Mouse (Mus musculus) ES-E14 (cell line): ENCODE results near the gene Etv1. TPM values are rescaled to one million over a fixed set of nuclear protein-coding genes. Genes with fewer than 3 reads are reported as not detected.

Experiments used
- DNase-seq: peaks from one replicate; pipeline ENCODE4 v3.0.0-alpha.2; 2013; ENCODE audit warnings: low read depth, low spot score
- H3K27ac ChIP-seq: 2 replicates; pipeline ENCODE4 v1.5.1; 2012; ENCODE audit warnings: low read depth, mild to moderate bottlenecking, low read length, moderate library complexity, mixed read lengths; ENCODE audit not compliant: poor library complexity, insufficient read depth, severe bottlenecking
- H3K36me3 ChIP-seq: 2 replicates; pipeline ENCODE4 v1.6.1; 2012; ENCODE audit warnings: mild to moderate bottlenecking, low read length, moderate library complexity, mixed read lengths; ENCODE audit not compliant: control insufficient read depth, poor library complexity, insufficient read depth, severe bottlenecking
- H3K4me1 ChIP-seq, 2 experiments: fragments of 150-350 bp in 1 of 2; sonication (generic) in 1 of 2; 2 replicates each; pipeline ENCODE4 v1.6.1; 2012; ENCODE audit warnings: low read length in 2 of 2, mild to moderate bottlenecking in 1 of 2, mixed read lengths in 1 of 2; ENCODE audit not compliant: control insufficient read depth in 2 of 2, insufficient read depth in 2 of 2, poor library complexity in 1 of 2
- H3K4me3 ChIP-seq, 2 experiments: fragments of 150-350 bp in 1 of 2; sonication (generic) in 1 of 2; 2 replicates each; pipeline ENCODE4 v1.5.1; 2012; ENCODE audit warnings: low read length in 2 of 2, low read depth in 1 of 2, mild to moderate bottlenecking in 1 of 2, mixed read lengths in 1 of 2; ENCODE audit not compliant: insufficient read depth in 1 of 2, poor library complexity in 1 of 2, severe bottlenecking in 1 of 2
- H3K9ac ChIP-seq: 2 replicates; pipeline ENCODE4 v1.6.1; 2012; ENCODE audit warnings: low read depth, mild to moderate bottlenecking, low read length, mixed read lengths; ENCODE audit not compliant: poor library complexity, insufficient read depth, severe bottlenecking
- H3K9me3 ChIP-seq: fragments of 150-350 bp; sonication (generic); 2 replicates; pipeline ENCODE4 v1.6.1; 2012; ENCODE audit warnings: low read depth, mild to moderate bottlenecking, low read length; ENCODE audit not compliant: control insufficient read depth, insufficient read depth
- CHD2 ChIP-seq: IDR thresholded peaks from 2 replicates; pipeline ENCODE4 v1.6.1; 2014; ENCODE audit warnings: mild to moderate bottlenecking, low read depth, low read length, inconsistent platforms
- HCFC1 ChIP-seq: IDR thresholded peaks from 2 replicates; pipeline ENCODE4 v1.6.1; 2012; ENCODE audit warnings: low read length, inconsistent platforms, borderline replicate concordance; ENCODE audit not compliant: insufficient read depth
- MAFK ChIP-seq: IDR thresholded peaks from 2 replicates; pipeline ENCODE4 v1.6.1; 2014; ENCODE audit warnings: mild to moderate bottlenecking, low read depth, low read length, inconsistent platforms; ENCODE audit not compliant: insufficient read depth
- ZC3H11A ChIP-seq: IDR thresholded peaks from 2 replicates; pipeline ENCODE4 v1.6.1; 2012; ENCODE audit warnings: low read depth, mild to moderate bottlenecking, inconsistent platforms, low read length, borderline replicate concordance
- ZNF384 ChIP-seq: IDR thresholded peaks from 2 replicates; pipeline ENCODE4 v1.6.1; 2012; ENCODE audit warnings: low read depth, low read length, inconsistent platforms
- in situ Hi-C, 2 experiments: fragments of 600-800 bp; cut with MboI; formaldehyde crosslinking; loops; one replicate each; pipeline ENCODE4 v1.15.1; 2025; ENCODE audit warnings: low sequenced_read_pairs in 2 of 2, inconsistent platforms in 1 of 2; ENCODE audit not compliant: unreplicated experiment in 2 of 2
- total RNA-seq: library from RNA; depleted of rRNA; stranded (reverse); fragments of 300-350 nt; gene quantifications from 2 replicates; pipeline ENCODE4 v1.2.3, GENCODE M21; 2012

Gene Etv1
- total RNA-seq, 1 experiment: 21.3 TPM

- TF ChIP-seq ZC3H11A (no peak), CHD2 (no peak), MAFK (no peak), HCFC1 (no peak), ZNF384 (no peak)
- no peak for DNase-seq
- Histone ChIP-seq H3K9me3 (no peaks in the 10 kb centered on the region), H3K4me3 (no peak overlapping the region), H3K27ac (no peak overlapping the region), H3K4me1 (peaks cover 0 to 1% of the 10 kb centered on the region in 2 experiments; a peak in 1 of 4 replicates), H3K9ac (no peak overlapping the region), H3K36me3 (no peaks in the 10 kb centered on the region)
- in situ Hi-C loops: no loop called here
Observed at GRCm38 (mm10) chr12:38906812-38907211, 127.6 kb downstream of the Etv1 start.

GRCm38 (mm10) chr12:38908947-38909346 is 129.8 kb downstream of the Etv1 start:
- Histone ChIP-seq H3K4me3 (no peak overlapping the region), H3K4me1 (peaks cover 0 to 1% of the 10 kb centered on the region in 2 experiments; a peak in 1 of 4 replicates)

More at GRCm38 (mm10) chr12:38908947-38909346, 129.8 kb downstream of the Etv1 start:
- Histone ChIP-seq H3K9ac (no peak overlapping the region), H3K9me3 (no peaks in the 10 kb centered on the region), H3K27ac (no peak overlapping the region), H3K36me3 (no peaks in the 10 kb centered on the region)
- TF ChIP-seq ZNF384 (no peak), CHD2 (no peak), HCFC1 (no peak), ZC3H11A (no peak), MAFK (no peak)
- no peak for DNase-seq
- in situ Hi-C loops: no loop called here
